Mouse (Mus musculus) C2C12 (cell line): ENCODE measurements around the gene Bri3.

Source experiments
- CEBPB ChIP-seq: IDR thresholded peaks from one replicate; pipeline ENCODE4 v1.6.1; 2011; ENCODE audit warnings: low read depth, mild to moderate bottlenecking, control low read depth, moderate library complexity
- CTCF ChIP-seq: IDR thresholded peaks from one replicate; pipeline ENCODE4 v1.5.1; 2011; ENCODE audit not compliant: control insufficient read depth, insufficient read depth, insufficient read length
- FOSL1 ChIP-seq: IDR thresholded peaks from one replicate; pipeline ENCODE4 v1.8.0; 2011; ENCODE audit warnings: mild to moderate bottlenecking, low read length; ENCODE audit not compliant: poor library complexity, insufficient read depth, severe bottlenecking
- MAX ChIP-seq: IDR thresholded peaks from one replicate; pipeline ENCODE4 v1.6.1; 2011; ENCODE audit warnings: mild to moderate bottlenecking, control low read depth
- MYOD1 ChIP-seq: IDR thresholded peaks from one replicate; pipeline ENCODE4 v1.6.1; 2011; ENCODE audit warnings: low read depth; ENCODE audit not compliant: control insufficient read depth, insufficient read length
- MYOG ChIP-seq: IDR thresholded peaks from one replicate; pipeline ENCODE4 v1.6.1; 2011; ENCODE audit not compliant: control insufficient read depth, insufficient read length; ENCODE audit errors: extremely low read depth

- TF ChIP-seq CTCF: no peak
- no peak for TF ChIP-seq MYOD1
- TF ChIP-seq CEBPB: no peak
- TF ChIP-seq FOSL1: no peak
- TF ChIP-seq MAX: no peak
- no peak for TF ChIP-seq MYOG
Observed at GRCm38 (mm10) chr5:144253212-144253611, 9.0 kb downstream of the Bri3 start.
